Mouse (Mus musculus): ENCODE results near the gene Ap1s3.

The Ap1s3 gene

DNA sequence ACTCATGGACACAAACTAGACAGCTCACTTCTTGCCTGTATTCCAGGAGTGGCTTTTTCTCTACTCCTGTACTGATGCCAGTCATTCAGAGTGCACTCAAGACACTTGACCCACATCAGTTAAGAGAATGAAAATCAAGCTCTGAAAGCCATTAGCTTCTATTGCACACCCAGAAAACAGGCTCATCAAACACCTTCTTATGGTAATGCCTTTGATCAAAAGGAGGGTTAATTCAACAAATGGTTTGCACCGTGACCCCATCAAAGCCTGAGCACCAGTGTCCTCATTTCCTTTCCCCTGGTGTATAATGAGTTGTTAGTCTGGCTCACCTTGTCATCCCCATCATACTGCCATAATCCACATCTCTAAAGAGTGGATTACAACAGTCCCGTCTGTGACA is 69.3 kb downstream of the Ap1s3 start:
- Histone ChIP-seq H3K27me3 (ENCODE audit: insufficient read depth, low read length) (no peaks in the 10 kb centered on the region), H3K9me3 (ENCODE audit: low read length) (peaks cover 12% of the 10 kb centered on the region), H3K4me3 (replicated peaks; ENCODE audit: low read length) (no peak overlapping the region), H3K36me3 (ENCODE audit: insufficient read depth, low read length) (0 out of 2 replicates have a peak, but pooled peaks cover 2% of the 10 kb centered on the region), H3K4me1 (replicated peaks; ENCODE audit: low read depth, low read length) (peaks cover 3% of the 10 kb centered on the region; the same call in 1 of the 2 replicates)
- TF ChIP-seq CTCF (conservative IDR thresholded peaks at IDR 0.05; ENCODE audit: low read length) (no peak), NANOG (IDR thresholded peaks at IDR 0.05; ENCODE audit: borderline replicate concordance, low read length) (peak; percentile 95)

DNA sequence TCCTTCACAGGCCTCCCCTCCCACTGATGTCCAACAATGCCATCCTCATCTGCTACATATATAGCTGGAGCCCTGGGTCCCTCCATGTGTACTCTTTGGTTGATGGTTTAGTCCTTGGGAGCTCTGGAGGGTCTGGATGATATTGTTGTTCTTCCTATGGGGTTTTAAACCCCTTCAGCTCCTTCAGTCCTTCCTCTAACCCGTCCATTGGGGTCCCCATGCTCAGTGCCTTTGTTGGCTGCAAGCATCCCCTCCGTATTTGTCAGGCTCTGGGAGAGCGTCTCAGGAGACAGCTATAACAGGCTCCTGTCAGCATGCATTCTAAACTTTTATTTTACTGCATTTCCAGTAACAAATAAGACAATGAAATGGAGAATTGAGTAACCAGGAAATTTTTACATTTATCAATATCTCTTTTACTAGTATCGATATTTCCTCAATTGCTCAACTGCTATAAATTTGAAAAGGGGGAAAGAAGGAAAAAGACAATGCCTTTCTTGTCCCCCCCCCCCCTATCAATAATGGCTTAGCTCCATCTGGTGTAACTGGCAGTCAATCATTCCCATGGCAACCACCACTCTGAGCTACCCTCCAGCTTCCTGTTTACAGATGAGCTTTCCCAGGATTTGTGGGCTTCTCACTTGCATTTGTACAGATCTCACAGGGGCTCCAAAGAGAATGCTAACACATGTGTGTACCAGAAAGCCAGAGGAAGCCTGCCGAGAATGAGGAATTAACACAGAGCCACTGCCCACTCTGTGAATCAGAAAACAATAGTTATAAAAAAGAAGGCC is 73.2 kb downstream of the Ap1s3 start:
- 0 out of 2 replicates have a peak, but pooled peaks cover 2% of the 10 kb centered on the region for H3K36me3 ChIP-seq (ENCODE audit: insufficient read depth, low read length)
- TF ChIP-seq NANOG (IDR thresholded peaks at IDR 0.05; ENCODE audit: borderline replicate concordance, low read length) (no peak), POU5F1 (IDR thresholded peaks at IDR 0.05; ENCODE audit: borderline replicate concordance, low read length) (no peak), CTCF (conservative IDR thresholded peaks at IDR 0.05; ENCODE audit: low read length) (no peak)
- no peak overlapping the region for H3K4me3 ChIP-seq (replicated peaks; ENCODE audit: low read length)
- no peaks in the 10 kb centered on the region for H3K27me3 ChIP-seq (ENCODE audit: insufficient read depth, low read length)
- peaks cover 3% of the 10 kb centered on the region; the same call in 1 of the 2 replicates for H3K4me1 ChIP-seq (replicated peaks; ENCODE audit: low read depth, low read length)
- H3K9me3 ChIP-seq (ENCODE audit: low read length): peaks cover 33% of the 10 kb centered on the region

DNA sequence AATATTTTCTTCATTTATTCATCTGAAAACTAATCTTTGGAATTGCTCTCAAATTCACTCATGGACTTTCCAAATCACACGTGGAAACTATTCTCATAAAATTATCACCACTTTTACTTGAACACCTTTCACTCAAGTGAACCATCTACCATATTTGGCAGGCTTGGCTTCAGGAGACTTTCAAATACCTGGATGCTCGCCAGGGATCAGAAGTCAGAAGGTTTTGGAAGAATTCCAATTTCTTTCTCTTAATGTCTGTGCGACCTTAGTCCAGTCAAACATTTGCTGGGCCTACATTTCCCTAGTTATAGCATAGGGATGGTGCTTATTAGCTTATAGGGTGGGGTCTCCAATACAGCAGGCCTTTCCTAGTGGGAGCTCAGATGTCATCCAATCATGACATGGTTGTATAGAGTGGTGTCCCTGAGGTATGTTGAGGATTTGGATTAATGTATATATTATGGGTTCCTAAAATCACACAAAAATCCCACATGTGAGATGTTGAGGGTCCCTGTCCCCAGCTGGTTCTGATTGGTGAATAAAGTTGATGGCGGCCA is 79.0 kb downstream of the Ap1s3 start:
- Histone ChIP-seq H3K9me3 (ENCODE audit: low read length) (peaks cover 25% of the 10 kb centered on the region), H3K4me1 (replicated peaks; ENCODE audit: low read depth, low read length) (no peaks in the 10 kb centered on the region), H3K4me3 (replicated peaks; ENCODE audit: low read length) (no peak overlapping the region), H3K27me3 (ENCODE audit: insufficient read depth, low read length) (no peaks in the 10 kb centered on the region), H3K36me3 (ENCODE audit: insufficient read depth, low read length) (no peaks in the 10 kb centered on the region)
- no peak for TF ChIP-seq CTCF (conservative IDR thresholded peaks at IDR 0.05; ENCODE audit: low read length)
- no peak for TF ChIP-seq NANOG (IDR thresholded peaks at IDR 0.05; ENCODE audit: borderline replicate concordance, low read length)
- no peak for TF ChIP-seq POU5F1 (IDR thresholded peaks at IDR 0.05; ENCODE audit: borderline replicate concordance, low read length)

DNA sequence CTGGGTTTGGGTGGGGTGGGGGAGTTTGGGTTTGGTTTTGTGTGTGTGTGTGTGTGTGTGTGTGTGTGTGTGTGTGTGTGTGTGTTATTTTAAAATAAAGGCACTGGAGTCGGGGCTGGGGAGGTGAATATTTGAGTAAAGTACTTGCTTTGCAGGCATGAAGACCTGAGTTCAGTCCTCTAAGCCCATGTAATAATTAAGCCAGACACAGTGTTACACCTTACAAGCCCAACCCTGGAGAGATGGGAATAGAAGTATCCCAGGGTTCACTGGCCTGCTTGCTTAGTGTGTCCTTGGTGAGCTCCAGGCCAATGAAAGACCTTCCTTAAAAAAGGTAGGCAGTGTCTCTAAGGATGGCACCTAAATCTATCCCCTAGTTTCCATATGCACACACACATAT is 80.7 kb downstream of the Ap1s3 start:
- TF ChIP-seq CTCF (conservative IDR thresholded peaks at IDR 0.05; ENCODE audit: low read length): no peak
- no peaks in the 10 kb centered on the region for H3K4me1 ChIP-seq (replicated peaks; ENCODE audit: low read depth, low read length)

DNA sequence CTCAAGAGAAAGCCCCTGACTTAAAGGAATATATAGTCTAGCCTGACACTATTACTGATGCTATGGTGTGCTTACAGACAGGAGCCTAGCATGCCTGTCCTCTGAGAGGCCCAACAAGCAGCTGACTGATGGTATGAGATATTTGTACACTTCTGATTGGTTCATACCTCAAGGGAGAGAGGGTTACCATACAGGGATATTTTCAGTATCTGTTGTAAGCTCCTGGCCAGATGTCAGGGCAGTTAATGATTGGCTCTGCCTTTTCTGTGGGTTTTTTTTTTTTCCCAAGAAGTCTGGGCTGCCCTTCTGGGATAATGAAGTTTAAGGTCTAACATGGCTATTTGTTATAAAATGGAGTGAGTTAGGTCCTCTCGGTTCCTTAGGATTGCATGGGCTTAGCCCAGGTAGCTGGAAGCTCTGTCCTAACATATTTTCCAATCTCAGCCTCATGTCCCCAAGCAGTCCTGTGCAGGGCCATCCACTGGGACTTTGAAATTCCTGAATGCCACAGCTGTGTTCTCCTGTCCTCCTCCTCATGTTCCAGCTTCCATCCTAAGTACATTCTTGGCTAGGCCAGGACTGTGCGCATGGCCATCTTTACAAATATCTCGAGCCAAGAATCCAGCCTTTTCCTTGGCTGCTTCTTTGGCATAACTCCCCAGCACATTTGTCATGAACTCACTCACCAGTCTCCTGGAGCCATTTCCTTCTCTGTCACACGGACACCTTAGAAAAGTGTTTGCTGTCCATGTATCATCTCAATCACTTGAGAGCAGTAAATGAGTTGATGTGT is 81.6 kb downstream of the Ap1s3 start:
- no peaks in the 10 kb centered on the region for H3K27me3 ChIP-seq (ENCODE audit: insufficient read depth, low read length)
- H3K36me3 ChIP-seq (ENCODE audit: insufficient read depth, low read length): no peaks in the 10 kb centered on the region
- TF ChIP-seq NANOG (IDR thresholded peaks at IDR 0.05; ENCODE audit: borderline replicate concordance, low read length) (no peak), CTCF (conservative IDR thresholded peaks at IDR 0.05; ENCODE audit: low read length) (no peak), POU5F1 (IDR thresholded peaks at IDR 0.05; ENCODE audit: borderline replicate concordance, low read length) (no peak)
- H3K4me3 ChIP-seq (replicated peaks; ENCODE audit: low read length): no peak overlapping the region
- H3K9me3 ChIP-seq (ENCODE audit: low read length): peaks cover 7% of the 10 kb centered on the region
- H3K4me1 ChIP-seq (replicated peaks; ENCODE audit: low read depth, low read length): no peaks in the 10 kb centered on the region

More for the DNA sequence above, 80.7 kb downstream of the Ap1s3 start:
- Histone ChIP-seq H3K9me3 (ENCODE audit: low read length) (peaks cover 16% of the 10 kb centered on the region), H3K4me3 (replicated peaks; ENCODE audit: low read length) (no peak overlapping the region), H3K27me3 (ENCODE audit: insufficient read depth, low read length) (no peaks in the 10 kb centered on the region), H3K36me3 (ENCODE audit: insufficient read depth, low read length) (no peaks in the 10 kb centered on the region)

- H3K9me3 ChIP-seq (ENCODE audit: low read length): no peaks in the 10 kb centered on the region
- no peaks in the 10 kb centered on the region for H3K27me3 ChIP-seq (ENCODE audit: insufficient read depth, low read length)
- H3K4me1 ChIP-seq (replicated peaks; ENCODE audit: low read depth, low read length): no peaks in the 10 kb centered on the region
- H3K4me3 ChIP-seq (replicated peaks; ENCODE audit: low read length): no peak overlapping the region
- H3K36me3 ChIP-seq (ENCODE audit: insufficient read depth, low read length): no peaks in the 10 kb centered on the region
- no peak for TF ChIP-seq POU5F1 (IDR thresholded peaks at IDR 0.05; ENCODE audit: borderline replicate concordance, low read length)
- TF ChIP-seq NANOG (IDR thresholded peaks at IDR 0.05; ENCODE audit: borderline replicate concordance, low read length): no peak
- TF ChIP-seq CTCF (conservative IDR thresholded peaks at IDR 0.05; ENCODE audit: low read length): no peak
These were observed 82.3 kb downstream of the Ap1s3 start for GRCm38 (mm10) chr1:79589424-79589823.

- Histone ChIP-seq H3K4me1 (replicated peaks; ENCODE audit: low read depth, low read length) (peaks cover 18% of the 10 kb centered on the region), H3K36me3 (ENCODE audit: insufficient read depth, low read length) (no peaks in the 10 kb centered on the region), H3K9me3 (ENCODE audit: low read length) (no peaks in the 10 kb centered on the region; the same call in 1 of the 2 replicates), H3K27me3 (ENCODE audit: insufficient read depth, low read length) (no peaks in the 10 kb centered on the region; the same call in 1 of the 2 replicates), H3K4me3 (replicated peaks; ENCODE audit: low read length) (0 out of 2 replicates have a peak overlapping the region, but pooled peaks have one; percentile 17)
- no peak for TF ChIP-seq CTCF (conservative IDR thresholded peaks at IDR 0.05; ENCODE audit: low read length)
- peak; percentile 67; the same call in 1 of the 2 replicates for TF ChIP-seq NANOG (IDR thresholded peaks at IDR 0.05; ENCODE audit: borderline replicate concordance, low read length)
These were observed 90.6 kb downstream of the Ap1s3 start for GRCm38 (mm10) chr1:79581136-79581679.

DNA sequence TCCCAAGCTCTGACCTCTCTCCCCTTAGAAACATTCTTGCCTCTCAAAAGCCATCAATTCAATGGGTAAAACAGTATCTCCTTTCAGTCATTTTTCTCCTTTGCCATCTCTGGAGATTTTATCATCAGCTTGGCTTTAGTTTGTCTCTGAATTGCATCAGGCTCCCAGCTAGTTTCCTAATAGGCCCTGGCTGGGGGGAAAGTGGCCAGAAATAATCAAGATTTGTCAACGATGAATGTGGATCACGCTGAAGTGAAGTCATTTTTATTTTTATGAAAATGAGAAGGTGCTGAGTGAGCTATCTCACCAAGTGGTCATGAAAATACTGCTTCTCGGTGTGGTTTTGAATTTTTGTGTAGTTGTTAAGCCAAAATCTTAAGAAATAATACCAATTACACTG is 94.4 kb downstream of the Ap1s3 start:
- no peaks in the 10 kb centered on the region; the same call in 1 of the 2 replicates for H3K27me3 ChIP-seq (ENCODE audit: insufficient read depth, low read length)
- no peaks in the 10 kb centered on the region for H3K36me3 ChIP-seq (ENCODE audit: insufficient read depth, low read length)
- peaks cover 18% of the 10 kb centered on the region for H3K4me1 ChIP-seq (replicated peaks; ENCODE audit: low read depth, low read length)
- no peaks in the 10 kb centered on the region; the same call in 1 of the 2 replicates for H3K9me3 ChIP-seq (ENCODE audit: low read length)
- TF ChIP-seq NANOG (IDR thresholded peaks at IDR 0.05; ENCODE audit: borderline replicate concordance, low read length) (no peak), CTCF (conservative IDR thresholded peaks at IDR 0.05; ENCODE audit: low read length) (no peak), POU5F1 (IDR thresholded peaks at IDR 0.05; ENCODE audit: borderline replicate concordance, low read length) (no peak)
- no peak overlapping the region for H3K4me3 ChIP-seq (replicated peaks; ENCODE audit: low read length)

All from E14TG2a.4 (cell line).